10 mouse cellular contexts compared by ENCODE assay signal in the genomic region with DNA sequence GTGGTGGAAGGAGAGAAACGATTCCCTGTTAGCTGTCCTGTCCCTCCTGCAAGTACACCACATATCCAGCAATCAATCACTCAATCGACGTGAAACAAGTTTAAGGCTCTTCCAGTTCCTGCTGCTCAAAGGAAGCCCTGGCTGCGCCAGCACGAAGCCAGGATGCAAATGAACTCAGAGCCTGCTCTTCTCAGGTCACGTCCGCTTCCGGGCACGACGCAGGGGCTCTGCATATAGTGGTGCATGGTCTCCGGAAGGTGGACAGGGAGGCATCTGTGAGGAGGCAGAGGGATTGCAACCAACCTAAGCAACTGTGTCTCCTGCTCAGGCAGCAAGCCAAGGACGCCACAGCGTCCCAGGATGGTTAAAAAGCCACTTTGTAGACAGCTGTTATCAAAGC.
DNase-seq lines count a peak whose midpoint lies in the region; ATAC-seq lines count a peak whose summit lies in the region.
"Had no signal": no experiment of that assay in that cellular context is flagged by ENCODE, and none has a peak within 500 bp of the region (broad histone marks: within the 10 kb centered on the region; RNA-seq: fewer than 3 reads in every experiment).

No protein-coding gene starts in this region.

- H3K4me1 ChIP-seq in liver, embryonic 11.5 days (replicated peaks; ENCODE audit: control insufficient read depth, insufficient read depth, low read length) = peaks cover 13% of the 10 kb centered on the region; the same call in 1 of the 2 replicates
- H3K4me1 ChIP-seq in liver, embryonic 12.5 days = peaks cover 6% of the 10 kb centered on the region; the same call in 1 of the 2 replicates
- H3K4me1 ChIP-seq in hindbrain, embryonic 13.5 days (replicated peaks) = peaks cover 19% of the 10 kb centered on the region
- H3K4me1 ChIP-seq in midbrain, embryonic 15.5 days = peaks cover 12% of the 10 kb centered on the region; the same call in 1 of the 2 replicates

- H3K4me2 ChIP-seq in liver, embryonic 11.5 days = peak overlapping the region; percentile 7; the same call in 1 of the 2 replicates
- no peak overlapping the region for H3K4me2 ChIP-seq in liver, embryonic 12.5 days
- peak overlapping the region; percentile 47 for H3K4me2 ChIP-seq in hindbrain, embryonic 13.5 days
- H3K4me2 ChIP-seq in midbrain, embryonic 15.5 days = peak overlapping the region; percentile 42

- H3K9ac ChIP-seq in liver, embryonic 11.5 days (ENCODE audit: low read depth, low read length) = no peak overlapping the region
- no peak overlapping the region for H3K9ac ChIP-seq in liver, embryonic 12.5 days
- H3K9ac ChIP-seq in hindbrain, embryonic 13.5 days = peak overlapping the region; percentile 65
- H3K9ac ChIP-seq in midbrain, embryonic 15.5 days = 0 out of 2 replicates have a peak overlapping the region, but pooled peaks have one; percentile 18

- DNase-seq in liver, embryonic 11.5 days (ENCODE audit: low spot score) = no peak
- peak; percentile 60 for DNase-seq in embryo, embryonic 11 days
- no peak for DNase-seq in layer of hippocampus, adult 9-10 months (ENCODE audit: low spot score)
- no peak for DNase-seq in retina, embryonic 14.5 days (ENCODE audit: low spot score)
- no peak for DNase-seq in left cerebral cortex, postnatal 25 days (ENCODE audit: low spot score in 2 of 2)
- DNase-seq: adrenal gland, postnatal 14 days had no signal

- H3K27ac ChIP-seq in liver, embryonic 11.5 days (ENCODE audit: low read depth, low read length) = no peak overlapping the region
- no peak overlapping the region for H3K27ac ChIP-seq in liver, embryonic 12.5 days
- no peak overlapping the region for H3K27ac ChIP-seq in hindbrain, embryonic 13.5 days
- no peak overlapping the region for H3K27ac ChIP-seq in midbrain, embryonic 15.5 days

- 5% methylated on average over 13 of the region's 13 CpGs for WGBS in liver, embryonic 11.5 days
- WGBS in liver, embryonic 12.5 days (ENCODE audit: insufficient replicate concordance) = 3% methylated on average over 13 of the region's 13 CpGs
- 2% methylated on average over 13 of the region's 13 CpGs for WGBS in hindbrain, embryonic 13.5 days
- 1% methylated on average over 13 of the region's 13 CpGs for WGBS in midbrain, embryonic 15.5 days

- no peaks in the 10 kb centered on the region for H3K9me3 ChIP-seq in liver, embryonic 11.5 days (ENCODE audit: control insufficient read depth, low read length)
- no peaks in the 10 kb centered on the region; the same call in 1 of the 2 replicates for H3K9me3 ChIP-seq in liver, embryonic 12.5 days (replicated peaks)
- H3K9me3 ChIP-seq in hindbrain, embryonic 13.5 days = no peaks in the 10 kb centered on the region
- H3K9me3 ChIP-seq in midbrain, embryonic 15.5 days = no peaks in the 10 kb centered on the region

- no peaks in the 10 kb centered on the region for H3K36me3 ChIP-seq in liver, embryonic 11.5 days (ENCODE audit: control insufficient read depth, insufficient read depth, low read length)
- H3K36me3 ChIP-seq in liver, embryonic 12.5 days = no peaks in the 10 kb centered on the region
- H3K36me3 ChIP-seq in hindbrain, embryonic 13.5 days = no peaks in the 10 kb centered on the region
- H3K36me3 ChIP-seq in midbrain, embryonic 15.5 days (replicated peaks) = no peaks in the 10 kb centered on the region

- no peak overlapping the region for H3K4me3 ChIP-seq in liver, embryonic 11.5 days (ENCODE audit: low read depth, low read length)
- no peak overlapping the region for H3K4me3 ChIP-seq in liver, embryonic 12.5 days
- H3K4me3 ChIP-seq in hindbrain, embryonic 13.5 days = peak overlapping the region; percentile 24
- H3K4me3 ChIP-seq in midbrain, embryonic 15.5 days = peak overlapping the region; percentile 14
- H3K4me3 ChIP-seq: megakaryocyte, embryonic 14.5 days had no signal

- peaks cover 52% of the 10 kb centered on the region for H3K27me3 ChIP-seq in liver, embryonic 11.5 days (replicated peaks; ENCODE audit: control insufficient read depth, insufficient read depth, low read length)
- peaks cover 86% of the 10 kb centered on the region for H3K27me3 ChIP-seq in liver, embryonic 12.5 days (replicated peaks)
- peaks cover 73% of the 10 kb centered on the region for H3K27me3 ChIP-seq in hindbrain, embryonic 13.5 days
- peaks cover 43% of the 10 kb centered on the region for H3K27me3 ChIP-seq in midbrain, embryonic 15.5 days (replicated peaks)

- ATAC-seq in liver, embryonic 11.5 days (replicated peaks; ENCODE audit: low FRiP score) = no peak
- ATAC-seq in liver, embryonic 12.5 days = no peak
- 0 out of 2 replicates have a peak, but pooled peaks have one; percentile 32 for ATAC-seq in hindbrain, embryonic 13.5 days (ENCODE audit: low FRiP score)
- ATAC-seq in midbrain, embryonic 15.5 days (replicated peaks) = no peak

- intact Hi-C loops in left cerebral cortex, postnatal 25 days (cut with DNase I) = no loop called here

Comparison
In these comparisons a context has a peak if more than half of its experiments do, and no peak if none do; other contexts are left out.
1. H3K4me3 ChIP-seq: peak in hindbrain, embryonic 13.5 days (single experiment) and midbrain, embryonic 15.5 days (single experiment); none in liver, embryonic 11.5 days (single experiment) and liver, embryonic 12.5 days (single experiment).
2. H3K9ac ChIP-seq: peak in hindbrain, embryonic 13.5 days (single experiment) and midbrain, embryonic 15.5 days (single experiment); none in liver, embryonic 11.5 days (single experiment) and liver, embryonic 12.5 days (single experiment).